Mouse (Mus musculus) embryonic stem cell, embryonic (primary cell): Measurements from ENCODE around the gene Cfap43.

Experiments used
- CTCF ChIA-PET, 4 experiments: fragments of 300-600 bp in 2 of 4; fragments of 350-600 bp in 2 of 4; sonication (Branson Sonifier 250); formaldehyde crosslinking; loops; one replicate each; lab custom pipeline; 2022; ENCODE audit warnings: inconsistent platforms in 2 of 4; lab: Charles Lee
- POLR2A ChIA-PET, 4 experiments: fragments of 300-600 bp in 2 of 4; fragments of 350-600 bp in 2 of 4; sonication (Branson Sonifier 250); formaldehyde crosslinking; loops; one replicate each; lab custom pipeline; 2022; ENCODE audit warnings: antibody characterized with exemption in 4 of 4, inconsistent platforms in 1 of 4; lab: Charles Lee

The Cfap43 gene

GRCm38 (mm10) chr19:47705080-47705771 is 213.9 kb downstream of the Cfap43 start:
- POLR2A ChIA-PET = interaction anchor here (0.9 to 2.6 kb wide), 11 partner anchors 9 to 168 kb away, joined by 3 to 16 read pairs (median 4); partner anchors contain the start of genes Sfr1 (in 2 of the 4) and Stn1 (in 1 of the 4)
- CTCF ChIA-PET = interaction anchor here in 3 of 4 experiments (0.7 to 2.1 kb wide), 7 partner anchors 9 to 169 kb away, joined by 3 to 10 read pairs (median 3); partner anchors contain the start of gene Sfr1 (in 1 of the 3)

DNA sequence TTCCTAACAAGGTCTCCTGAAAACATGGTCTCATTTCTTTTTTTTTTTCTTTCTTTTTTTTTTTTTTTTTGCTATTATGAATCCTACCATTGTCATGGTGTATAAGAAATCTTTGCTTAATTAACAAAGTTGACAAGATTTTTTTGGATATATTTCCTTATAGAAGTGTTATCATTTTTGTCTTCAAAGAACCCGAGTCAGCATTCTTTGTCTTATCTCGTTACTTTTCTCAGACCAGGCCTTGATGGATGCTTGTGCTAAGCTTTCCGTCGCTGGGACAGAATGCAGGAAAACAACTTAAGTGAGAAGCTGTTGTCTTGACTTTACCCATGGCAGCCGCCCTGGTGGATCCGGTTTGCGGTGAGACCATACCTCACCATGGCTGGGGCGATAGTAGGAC is 218.6 kb downstream of the Cfap43 start:
- POLR2A ChIA-PET = no interaction called here
- CTCF ChIA-PET = no interaction called here

GRCm38 (mm10) chr19:47699743-47700142 is 219.3 kb downstream of the Cfap43 start:
- POLR2A ChIA-PET = interaction anchor here in 1 of 4 experiments (0.6 kb wide), 1 partner anchor 55 kb away, joined by 3 read pairs; no protein-coding TSS in a partner anchor
- CTCF ChIA-PET = no interaction called here

DNA sequence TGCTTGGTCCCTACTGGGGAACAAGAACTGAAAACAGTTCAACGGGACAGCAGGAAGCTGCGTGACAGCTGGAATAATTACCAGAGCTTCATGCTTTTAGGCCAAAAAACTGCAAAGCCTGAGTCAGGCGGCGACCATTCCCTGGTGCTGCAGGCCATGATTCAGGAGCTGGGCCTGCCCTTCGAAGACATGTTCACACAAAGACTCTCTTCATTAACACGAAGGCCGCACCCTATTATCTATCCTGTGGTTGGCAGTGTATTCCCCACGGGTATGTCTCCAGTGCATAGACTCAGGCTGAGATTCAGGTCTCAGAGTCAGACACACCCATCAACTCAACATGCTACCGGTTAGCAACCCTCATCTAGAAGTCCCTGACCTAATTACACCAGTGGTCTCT is 220.8 kb downstream of the Cfap43 start:
- CTCF ChIA-PET = interaction anchor here in 1 of 4 experiments (0.6 kb wide), 1 partner anchor 418 kb away, joined by 3 read pairs; no protein-coding TSS in a partner anchor
- POLR2A ChIA-PET = interaction anchor here in 2 of 4 experiments (0.7 to 2.5 kb wide), 3 partner anchors 9 to 33 kb away, joined by 3 to 6 read pairs (median 4); partner anchors contain the start of gene Sfr1 (in 1 of the 2)

DNA sequence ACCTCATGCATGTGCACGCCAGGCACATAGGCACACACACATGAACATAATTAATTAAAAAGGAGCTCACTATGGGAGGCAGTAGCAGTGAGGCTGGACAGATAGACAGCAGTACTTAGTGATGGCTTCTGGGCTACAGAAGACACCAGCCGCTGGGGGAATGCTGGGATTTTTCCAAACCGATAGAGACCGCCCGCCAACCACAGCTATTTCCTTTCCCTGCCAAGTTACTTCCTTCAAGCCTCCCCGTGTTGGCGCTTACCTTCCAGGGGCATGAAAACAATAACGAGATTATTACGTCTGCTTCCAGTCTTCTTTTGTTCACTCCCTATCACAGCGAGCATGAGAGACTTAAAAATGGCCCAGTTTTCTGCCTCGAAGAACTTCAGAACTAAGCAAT is 222.0 kb downstream of the Cfap43 start:
- ChIA-PET POLR2A (interaction anchor here (0.8 to 2.5 kb wide), 12 partner anchors 9 to 160 kb away, joined by 3 to 10 read pairs (median 5); partner anchors contain the start of genes Sfr1 (in 3 of the 4) and Stn1 (in 1 of the 4)), CTCF (interaction anchor here in 1 of 4 experiments (1.8 kb wide), 1 partner anchor 9 kb away, joined by 10 read pairs; no protein-coding TSS in a partner anchor)

GRCm38 (mm10) chr19:47696411-47696810 is 222.7 kb downstream of the Cfap43 start:
- ChIA-PET CTCF (interaction anchor here (0.7 to 1.8 kb wide), 4 partner anchors 9 to 147 kb away, joined by 3 to 10 read pairs (median 6); no protein-coding TSS in a partner anchor), POLR2A (interaction anchor here (0.6 to 2.5 kb wide), 21 partner anchors 8 to 160 kb away, joined by 3 to 10 read pairs (median 4); partner anchors contain the start of genes Sfr1 (in 2 of the 4) and Stn1 (in 1 of the 4))

- ChIA-PET POLR2A (interaction anchor here (0.6 to 2.5 kb wide), 18 partner anchors 9 to 159 kb away, joined by 3 to 10 read pairs (median 4); partner anchors contain the start of genes Sfr1 (in 2 of the 4) and Stn1 (in 1 of the 4)), CTCF (interaction anchor here (0.7 to 1.8 kb wide), 4 partner anchors 10 to 146 kb away, joined by 3 to 10 read pairs (median 6); no protein-coding TSS in a partner anchor)
These were observed 223.4 kb downstream of the Cfap43 start for GRCm38 (mm10) chr19:47695725-47696124.

- POLR2A ChIA-PET = interaction anchor here in 1 of 4 experiments (0.9 kb wide), 1 partner anchor 39 kb away, joined by 5 read pairs; the partner anchor contains the start of gene Sfr1
- CTCF ChIA-PET = interaction anchor here in 1 of 4 experiments (0.6 kb wide), 1 partner anchor 140 kb away, joined by 3 read pairs; no protein-coding TSS in a partner anchor
These were observed 227.1 kb downstream of the Cfap43 start, which contains the start of gene Col17a1 for GRCm38 (mm10) chr19:47691994-47692393. Gene Col17a1 (minus strand): TSS chr19:47692094.

DNA sequence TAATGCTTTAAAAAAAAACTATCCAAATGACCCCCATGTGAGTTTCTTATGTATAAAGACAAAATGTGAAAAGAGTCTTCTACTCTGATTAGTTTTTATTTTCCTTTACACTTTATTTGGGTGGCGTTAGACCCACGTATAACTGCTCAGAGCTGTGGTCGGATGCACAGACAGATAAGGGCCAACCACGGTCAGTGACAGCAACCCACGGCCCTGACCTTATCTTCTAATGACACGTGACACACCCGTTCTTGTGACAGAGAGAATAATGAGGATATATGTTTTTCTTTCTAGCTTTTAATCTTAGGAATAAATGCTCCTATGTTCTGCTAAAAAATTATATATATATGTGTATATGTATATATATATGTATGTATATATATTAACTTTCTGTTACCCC is 229.5 kb downstream of the Cfap43 start:
- ChIA-PET CTCF (no interaction called here), POLR2A (no interaction called here)
